Mouse (Mus musculus): ENCODE results near the gene Synrg. TPM values are rescaled to one million over a fixed set of nuclear protein-coding genes. Genes with fewer than 3 reads are reported as not detected.

The Synrg gene
- polyA plus RNA-seq (2015; fragmentation: Nextera tagmentation; extraction: Ambion mirVana): 23.0 and 24.4 TPM in 2 replicates

DNA sequence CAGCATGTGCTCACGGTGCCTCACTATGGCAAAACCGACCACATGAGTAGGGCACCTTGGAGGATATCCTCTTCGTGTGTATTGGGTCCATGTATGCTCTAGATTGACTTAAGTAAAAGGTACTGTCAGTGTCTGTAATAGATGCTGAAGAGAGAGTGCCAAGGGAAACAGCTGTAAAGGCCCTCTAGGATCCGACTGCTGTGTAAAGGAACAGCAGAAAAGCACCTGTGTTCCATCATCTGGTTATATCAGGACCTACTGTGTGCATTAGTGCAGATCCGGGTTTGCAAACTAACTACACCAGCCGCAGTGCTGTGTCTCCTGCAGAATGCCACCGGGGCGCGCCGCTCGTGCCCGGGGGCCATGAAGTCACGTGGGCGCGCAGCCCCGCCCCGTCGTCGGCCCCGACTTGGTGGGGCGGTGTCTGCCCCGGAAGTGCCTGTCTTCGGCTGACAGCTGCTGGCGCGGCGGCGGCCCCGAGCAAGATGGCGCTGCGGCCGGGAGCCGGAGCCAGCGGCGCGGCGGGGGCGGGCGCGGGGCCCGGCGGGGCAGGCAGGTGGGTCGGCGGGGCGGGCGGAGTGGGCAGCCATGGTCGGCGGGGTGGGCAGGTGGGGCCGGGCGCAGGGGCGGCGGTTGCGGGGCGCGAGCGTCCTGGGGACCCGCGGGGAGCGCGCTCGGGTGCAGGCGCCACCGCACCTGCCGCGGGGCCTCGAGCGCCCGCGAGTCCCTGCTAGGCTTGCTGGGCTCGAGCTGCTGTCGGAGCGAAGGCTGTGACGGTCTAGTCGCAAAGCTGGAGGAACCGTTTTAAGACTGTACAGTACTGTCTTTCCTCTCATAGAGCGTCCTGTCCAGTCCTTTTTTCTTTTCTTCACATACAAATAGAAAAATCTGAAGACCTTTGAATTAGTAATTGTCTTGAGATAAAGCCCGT, at the start of gene Synrg:
Gene Synrg, plus strand, starts transcription at position 438 of the 931 bp plus-strand sequence.
- peak; percentile 97 for ATAC-seq (ENCODE audit: low FRiP score, low read depth)
- WGBS: 2% methylated on average over 59 of the region's 76 CpGs
- Histone ChIP-seq H3K4me2 (peak within 1 kb of the TSS; percentile 64), H3K9ac (peak within 1 kb of the TSS; percentile 80), H3K27ac (replicated peaks) (peak within 1 kb of the TSS; percentile 95), H3K4me3 (peak within 1 kb of the TSS; percentile 80), H3K9me3 (no peaks in the 10 kb centered on the region), H3K36me3 (peaks cover 30% of the 10 kb centered on the region), H3K4me1 (replicated peaks) (peaks cover 29% of the 10 kb centered on the region), H3K27me3 (no peaks in the 10 kb centered on the region)

DNA sequence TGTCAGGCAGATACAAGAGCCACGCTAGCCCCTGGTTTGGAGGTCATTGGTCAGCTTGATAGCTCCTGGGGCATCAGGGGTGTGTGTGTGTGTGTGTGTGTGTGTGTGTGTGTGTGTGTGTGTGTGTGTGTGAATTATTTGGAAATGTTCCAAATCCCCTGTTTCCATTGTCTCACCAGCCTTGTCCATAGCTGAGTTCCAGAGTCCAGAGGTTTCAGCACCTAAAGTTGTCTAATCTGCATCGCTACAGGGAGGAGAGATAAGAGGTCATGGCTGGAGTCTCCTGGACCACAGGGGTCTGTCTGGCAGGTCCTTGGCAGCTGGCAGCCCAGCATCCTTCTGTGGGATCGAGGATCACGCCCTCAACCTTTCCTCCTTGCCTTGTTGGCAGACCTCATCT, 49.7 kb upstream of the Synrg start:
- Histone ChIP-seq H3K27me3 (no peaks in the 10 kb centered on the region), H3K4me2 (no peak overlapping the region), H3K36me3 (no peaks in the 10 kb centered on the region), H3K4me3 (no peak overlapping the region), H3K9ac (no peak overlapping the region), H3K9me3 (no peaks in the 10 kb centered on the region), H3K4me1 (replicated peaks) (no peaks in the 10 kb centered on the region), H3K27ac (replicated peaks) (no peak overlapping the region)
- 83% methylated on average over 4 of the region's 4 CpGs for WGBS
- ATAC-seq (ENCODE audit: low FRiP score, low read depth): no peak

DNA sequence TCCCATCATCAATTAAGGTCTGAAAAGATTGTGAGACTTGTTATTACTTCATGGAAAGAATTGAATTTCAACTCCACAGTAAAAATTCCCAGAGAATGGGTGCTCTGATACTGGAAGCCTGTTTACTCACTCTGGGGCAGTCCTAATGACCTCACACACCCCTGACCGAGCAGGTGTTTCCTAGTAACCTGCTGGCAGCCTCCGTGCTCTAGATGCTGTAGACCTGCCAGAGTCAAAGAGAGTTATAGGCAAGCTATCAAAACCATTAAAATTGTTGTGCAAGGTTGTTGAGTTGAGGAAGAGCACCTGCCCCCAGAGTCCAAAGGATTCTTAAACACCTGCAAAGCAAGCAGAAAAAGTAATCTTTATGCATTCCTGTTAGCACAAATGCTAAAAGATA, 41.6 kb upstream of the Synrg start:
- H3K4me1 ChIP-seq (replicated peaks): no peaks in the 10 kb centered on the region
- no peak for ATAC-seq (ENCODE audit: low FRiP score, low read depth)
- H3K27ac ChIP-seq (replicated peaks): no peak overlapping the region
- no peaks in the 10 kb centered on the region for H3K27me3 ChIP-seq
- H3K9ac ChIP-seq: no peak overlapping the region
- H3K4me3 ChIP-seq: no peak overlapping the region
- no peak overlapping the region for H3K4me2 ChIP-seq
- H3K9me3 ChIP-seq: no peaks in the 10 kb centered on the region
- 79% methylated on average over 2 of the region's 2 CpGs for WGBS
- H3K36me3 ChIP-seq: no peaks in the 10 kb centered on the region

DNA sequence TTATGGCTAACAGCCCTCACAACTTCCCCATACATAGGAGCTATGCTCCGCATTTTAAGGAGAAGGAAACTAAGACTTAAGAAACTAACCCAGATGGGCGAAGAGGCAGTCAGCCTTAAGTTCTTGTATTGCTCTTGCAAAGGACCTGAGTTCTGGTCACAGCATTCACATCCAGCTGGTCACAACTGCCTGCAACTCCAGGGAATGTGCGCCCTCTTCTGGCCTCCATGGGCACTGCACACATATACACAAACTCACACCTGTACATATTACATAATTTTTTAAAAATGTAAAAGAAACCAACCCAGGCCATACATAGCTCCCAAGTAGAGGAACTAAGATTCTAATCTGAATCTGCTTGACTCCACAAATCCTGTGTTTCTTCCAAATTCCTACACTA, 37.1 kb upstream of the Synrg start:
- 60% methylated on average over 3 of the region's 3 CpGs for WGBS
- Histone ChIP-seq H3K27ac (replicated peaks) (no peak overlapping the region), H3K27me3 (no peaks in the 10 kb centered on the region), H3K36me3 (no peaks in the 10 kb centered on the region), H3K4me1 (replicated peaks) (no peaks in the 10 kb centered on the region), H3K4me3 (no peak overlapping the region), H3K4me2 (no peak overlapping the region), H3K9ac (no peak overlapping the region), H3K9me3 (no peaks in the 10 kb centered on the region)
- ATAC-seq (ENCODE audit: low FRiP score, low read depth): no peak

DNA sequence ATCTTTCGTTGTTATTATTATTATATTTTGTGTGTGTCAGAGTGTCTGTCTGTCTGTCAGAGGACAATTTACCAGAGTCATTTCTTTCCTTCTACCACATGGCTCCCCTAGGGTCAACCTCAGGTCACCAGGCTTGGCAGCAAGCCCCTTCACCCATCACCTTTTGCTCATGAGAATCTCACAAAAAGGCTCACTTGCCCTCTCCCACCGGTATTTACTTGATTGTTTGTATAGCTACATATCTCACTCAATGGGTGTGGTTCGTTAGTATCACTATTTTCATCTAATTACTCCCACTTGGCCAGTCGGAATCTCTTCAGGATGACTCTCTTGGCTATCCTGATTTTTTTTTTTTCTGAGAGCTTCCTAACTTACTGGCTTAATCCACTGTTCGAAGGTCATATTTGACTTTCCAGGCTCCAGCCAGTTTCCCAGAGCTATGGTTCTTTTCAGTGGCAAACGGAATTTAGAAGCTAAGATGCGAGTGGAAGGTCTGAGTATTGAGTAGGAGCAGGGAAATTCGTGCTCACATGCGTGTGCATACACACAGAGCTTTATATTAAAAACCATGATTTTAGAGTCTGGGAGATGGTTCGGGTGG, 31.6 kb upstream of the Synrg start:
- ATAC-seq (ENCODE audit: low FRiP score, low read depth): no peak
- H3K27ac ChIP-seq (replicated peaks): no peak overlapping the region
- H3K36me3 ChIP-seq: no peaks in the 10 kb centered on the region
- no peak overlapping the region for H3K9ac ChIP-seq
- H3K4me1 ChIP-seq (replicated peaks): no peaks in the 10 kb centered on the region
- H3K9me3 ChIP-seq: no peaks in the 10 kb centered on the region
- H3K4me2 ChIP-seq: no peak overlapping the region
- no peak overlapping the region for H3K4me3 ChIP-seq
- no peaks in the 10 kb centered on the region for H3K27me3 ChIP-seq
- 84% methylated on average over 10 of the region's 10 CpGs for WGBS

DNA sequence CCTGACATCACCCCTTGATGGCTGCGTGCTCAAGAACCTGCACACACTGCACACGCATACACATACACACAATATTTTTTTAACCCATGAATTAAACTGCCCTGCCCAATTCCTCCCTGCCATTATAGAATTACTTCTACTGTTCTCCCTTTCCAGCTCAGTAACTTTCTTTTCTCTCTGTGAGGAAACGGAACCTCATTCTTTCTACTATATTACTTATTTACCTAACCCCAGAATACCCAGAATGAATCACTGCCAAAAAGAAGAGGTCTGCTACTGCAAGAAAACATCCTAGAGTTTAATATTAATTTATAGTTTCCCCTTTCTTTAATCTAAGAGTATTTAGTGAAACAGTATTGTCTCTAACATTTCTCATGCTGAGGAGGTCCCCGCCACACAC, 30.9 kb upstream of the Synrg start:
- Histone ChIP-seq H3K9me3 (no peaks in the 10 kb centered on the region), H3K4me3 (no peak overlapping the region), H3K36me3 (no peaks in the 10 kb centered on the region), H3K9ac (no peak overlapping the region), H3K4me2 (no peak overlapping the region), H3K27me3 (0 out of 2 replicates have a peak, but pooled peaks cover 3% of the 10 kb centered on the region), H3K27ac (replicated peaks) (no peak overlapping the region), H3K4me1 (replicated peaks) (no peaks in the 10 kb centered on the region)
- no peak for ATAC-seq (ENCODE audit: low FRiP score, low read depth)
- WGBS: 91% methylated on average over 4 of the region's 4 CpGs

DNA sequence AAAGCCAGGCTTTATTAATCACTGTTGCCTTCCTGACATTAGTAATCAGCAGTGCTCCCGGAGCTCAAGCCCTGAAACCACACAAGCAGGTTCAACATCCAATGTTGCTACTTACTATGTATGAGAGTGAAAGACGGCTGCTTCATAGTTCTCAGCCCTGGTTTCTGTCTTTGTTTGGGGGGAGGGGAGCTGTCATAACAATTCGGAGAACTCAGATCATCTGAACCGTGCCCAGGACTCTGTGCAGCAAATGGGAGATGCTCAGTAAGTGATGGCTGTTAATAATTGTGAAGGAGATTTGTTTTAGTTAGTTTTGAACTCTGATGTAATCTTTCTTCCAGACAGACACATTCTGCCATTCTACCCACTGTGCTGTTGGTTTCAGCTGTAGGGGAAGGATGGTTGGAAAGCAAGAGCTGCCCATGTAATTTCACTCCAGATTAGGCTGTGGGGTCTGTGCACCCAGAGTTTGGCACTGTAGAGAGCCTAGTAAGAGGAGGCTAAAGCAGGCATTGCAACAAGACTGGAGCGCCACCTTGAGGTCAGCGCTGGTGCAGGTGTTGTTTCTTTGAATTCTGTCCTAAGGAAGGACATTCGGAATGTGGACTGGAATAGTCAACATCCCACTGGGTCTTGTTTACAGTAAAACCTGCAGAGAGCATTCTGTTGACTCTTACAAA, 28.1 kb upstream of the Synrg start:
- ATAC-seq (ENCODE audit: low FRiP score, low read depth): no peak
- no peaks in the 10 kb centered on the region for H3K36me3 ChIP-seq
- no peaks in the 10 kb centered on the region for H3K9me3 ChIP-seq
- H3K9ac ChIP-seq: no peak overlapping the region
- 25% methylated on average over 7 of the region's 7 CpGs for WGBS
- peaks cover 14% of the 10 kb centered on the region; the same call in 1 of the 2 replicates for H3K27me3 ChIP-seq
- no peak overlapping the region for H3K27ac ChIP-seq (replicated peaks)
- no peaks in the 10 kb centered on the region for H3K4me1 ChIP-seq (replicated peaks)
- H3K4me3 ChIP-seq: no peak overlapping the region
- no peak overlapping the region for H3K4me2 ChIP-seq

DNA sequence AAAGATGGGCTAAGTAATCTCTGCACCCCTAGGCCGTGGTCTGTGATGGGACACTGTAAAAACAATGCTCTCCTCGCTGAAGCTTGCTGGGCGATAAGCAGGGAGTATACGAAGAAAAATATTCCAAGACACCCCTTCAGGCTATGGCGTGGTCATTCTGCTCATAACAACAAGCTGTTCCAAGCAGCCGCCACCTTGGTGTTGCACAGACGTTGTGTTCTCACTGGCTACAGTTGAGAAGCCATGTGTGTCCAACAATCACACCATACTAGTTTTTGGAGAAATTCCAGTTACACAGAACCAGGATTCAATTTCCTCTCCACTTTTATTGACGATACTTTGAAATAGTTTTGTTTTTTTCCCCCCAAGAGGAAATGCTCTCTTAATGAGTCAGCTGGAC, 25.7 kb upstream of the Synrg start:
- Histone ChIP-seq H3K27me3 (peaks cover 14% of the 10 kb centered on the region; the same call in 1 of the 2 replicates), H3K4me1 (replicated peaks) (peaks cover 12% of the 10 kb centered on the region), H3K4me2 (no peak overlapping the region), H3K36me3 (no peaks in the 10 kb centered on the region), H3K4me3 (no peak overlapping the region), H3K27ac (replicated peaks) (no peak overlapping the region), H3K9me3 (no peaks in the 10 kb centered on the region), H3K9ac (no peak overlapping the region)
- ATAC-seq (ENCODE audit: low FRiP score, low read depth): no peak
- WGBS: 82% methylated on average over 8 of the region's 8 CpGs

DNA sequence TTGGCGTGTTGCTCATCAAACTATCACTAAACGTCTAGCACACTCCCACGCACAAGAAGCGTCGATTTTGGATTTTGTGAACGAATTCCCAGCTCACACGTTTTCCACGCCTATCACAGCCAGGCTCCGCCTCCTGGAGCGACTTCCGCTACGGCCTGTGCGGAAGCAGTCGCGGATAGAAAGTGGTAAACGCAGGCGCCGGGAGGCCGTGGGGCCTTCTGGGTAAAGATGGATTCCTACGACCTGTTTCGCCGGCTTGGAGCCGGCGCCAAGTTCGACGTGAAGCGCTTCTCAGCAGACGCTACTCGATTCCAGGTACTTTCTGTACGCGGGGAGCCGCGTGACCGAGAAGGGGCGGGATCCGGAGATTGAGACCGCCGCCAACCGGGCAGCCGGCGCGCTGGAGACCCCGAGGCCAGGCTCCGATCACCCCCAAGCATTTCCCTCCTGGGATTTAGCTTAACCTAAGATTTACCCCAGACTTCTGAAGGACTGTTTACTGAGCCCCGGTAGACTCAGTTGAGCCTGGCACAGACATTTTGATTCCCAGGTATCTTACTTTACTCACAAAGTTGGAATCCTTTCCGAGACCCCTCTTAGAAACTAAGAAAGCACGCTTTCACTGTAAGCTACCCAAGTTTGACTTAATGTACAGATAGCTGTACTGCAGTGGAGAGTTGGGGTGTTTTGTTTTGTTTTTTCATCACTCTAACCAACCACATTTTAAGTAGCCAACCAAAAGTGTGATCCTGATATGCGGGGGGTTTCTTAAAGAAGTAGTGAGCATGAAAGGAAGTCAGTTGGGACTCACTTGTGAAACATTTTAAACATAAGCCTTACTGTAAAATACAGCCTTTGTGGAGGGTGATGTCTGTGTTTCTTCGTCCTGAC, 22.0 kb upstream of the Synrg start, which contains the start of gene Ddx52:
Gene Ddx52, plus strand, starts transcription at position 113 of the 891 bp plus-strand sequence.
- H3K4me3 ChIP-seq: peak within 1 kb of the TSS; percentile 78
- H3K4me1 ChIP-seq (replicated peaks): peaks cover 12% of the 10 kb centered on the region
- peaks cover 14% of the 10 kb centered on the region; the same call in 1 of the 2 replicates for H3K27me3 ChIP-seq
- no peaks in the 10 kb centered on the region for H3K9me3 ChIP-seq
- ATAC-seq (ENCODE audit: low FRiP score, low read depth): peak; percentile 96
- 1% methylated on average over 49 of the region's 49 CpGs for WGBS
- H3K27ac ChIP-seq (replicated peaks): peak within 1 kb of the TSS; percentile 77
- peaks cover 30% of the 10 kb centered on the region for H3K36me3 ChIP-seq
- peak within 1 kb of the TSS; percentile 69 for H3K4me2 ChIP-seq
- peak within 1 kb of the TSS; percentile 74 for H3K9ac ChIP-seq

DNA sequence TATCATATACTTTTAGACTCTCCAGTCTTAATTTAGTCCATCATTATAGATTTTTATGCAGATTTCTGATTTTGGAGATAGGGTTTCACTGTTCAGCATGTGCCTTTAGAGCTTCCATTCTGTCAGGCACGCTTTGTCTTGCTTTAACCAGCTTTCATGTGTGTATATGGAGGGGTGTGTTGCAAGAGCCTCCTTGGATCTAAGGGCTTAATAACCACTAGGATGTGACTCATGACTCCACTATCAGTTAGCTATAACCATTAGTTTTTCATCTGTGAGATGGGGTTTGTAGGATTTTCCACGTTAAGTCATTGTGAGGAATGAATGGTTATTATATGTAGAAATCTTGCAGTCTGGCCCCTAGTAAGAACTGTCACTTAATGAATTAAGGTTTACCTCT, 7.4 kb upstream of the Synrg start:
- 96% methylated on average over 2 of the region's 2 CpGs for WGBS
- ATAC-seq (ENCODE audit: low FRiP score, low read depth): no peak
- Histone ChIP-seq H3K9me3 (no peaks in the 10 kb centered on the region), H3K4me2 (no peak overlapping the region), H3K9ac (no peak overlapping the region), H3K27me3 (no peaks in the 10 kb centered on the region), H3K36me3 (peaks cover 87% of the 10 kb centered on the region), H3K27ac (replicated peaks) (no peak overlapping the region), H3K4me3 (no peak overlapping the region), H3K4me1 (replicated peaks) (no peaks in the 10 kb centered on the region)

DNA sequence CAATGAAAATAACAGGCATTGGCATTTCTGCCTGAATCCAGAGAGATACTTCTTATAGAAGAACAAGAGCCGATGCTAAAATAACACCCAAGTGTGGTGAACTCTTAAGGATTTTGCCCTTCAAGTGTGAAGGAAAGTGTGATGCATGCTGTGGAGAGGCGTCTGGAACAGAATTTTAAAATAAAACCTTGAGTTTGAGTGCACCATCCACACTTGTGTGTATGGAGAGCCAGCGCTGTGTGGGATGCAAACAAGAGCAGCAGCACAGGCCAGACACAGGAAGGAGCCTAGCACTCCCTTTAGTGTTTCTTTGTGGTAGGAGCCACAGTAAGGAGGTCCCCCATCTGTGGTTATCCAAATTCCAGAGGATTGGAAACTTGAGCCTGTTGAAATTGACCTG, 2.2 kb upstream of the Synrg start:
- WGBS: 90% methylated on average over 3 of the region's 3 CpGs
- H3K27ac ChIP-seq (replicated peaks): no peak overlapping the region
- H3K9ac ChIP-seq: no peak overlapping the region
- H3K36me3 ChIP-seq: peaks cover 46% of the 10 kb centered on the region
- no peak for ATAC-seq (ENCODE audit: low FRiP score, low read depth)
- H3K27me3 ChIP-seq: no peaks in the 10 kb centered on the region
- H3K4me1 ChIP-seq (replicated peaks): peaks cover 24% of the 10 kb centered on the region
- H3K9me3 ChIP-seq: no peaks in the 10 kb centered on the region
- H3K4me3 ChIP-seq: no peak overlapping the region
- no peak overlapping the region for H3K4me2 ChIP-seq
